Mouse (Mus musculus) neural tube, embryonic 15.5 days (tissue): ENCODE measurements around the gene Rab7b. TPM values are rescaled to one million over a fixed set of nuclear protein-coding genes. Genes with fewer than 3 reads are reported as not detected.

Experiments used
- ATAC-seq: fragments of 200-750 bp; cut with Nextera tagmentation; 2 replicates; pipeline ENCODE4 v1.8.0; 2017; ENCODE audit warnings: mild to moderate bottlenecking, moderate TSS enrichment, moderate library complexity; ENCODE audit not compliant: low FRiP score
- H3K27ac ChIP-seq: fragments of 300-500 bp; sonication (generic); replicated peaks from 2 replicates; pipeline ENCODE4 v1.5.1; 2015; ENCODE audit warnings: mild to moderate bottlenecking, inconsistent platforms
- H3K27me3 ChIP-seq: fragments of 300-500 bp; sonication (generic); replicated peaks from 2 replicates; pipeline ENCODE4 v1.6.1; 2015; ENCODE audit warnings: inconsistent platforms
- H3K36me3 ChIP-seq: fragments of 300-500 bp; sonication (generic); 2 replicates; pipeline ENCODE4 v1.6.1; 2015; ENCODE audit warnings: inconsistent platforms
- H3K4me1 ChIP-seq: fragments of 300-500 bp; sonication (generic); 2 replicates; pipeline ENCODE4 v1.6.1; 2015; ENCODE audit warnings: inconsistent platforms
- H3K4me2 ChIP-seq: fragments of 300-500 bp; sonication (generic); 2 replicates; pipeline ENCODE4 v1.6.1; 2015; ENCODE audit warnings: inconsistent platforms, mild to moderate bottlenecking, moderate library complexity
- H3K4me3 ChIP-seq: fragments of 300-500 bp; sonication (generic); replicated peaks from 2 replicates; pipeline ENCODE4 v1.5.1; 2015; ENCODE audit warnings: mild to moderate bottlenecking, inconsistent platforms
- H3K9ac ChIP-seq: fragments of 300-500 bp; sonication (generic); replicated peaks from 2 replicates; pipeline ENCODE4 v1.6.1; 2015; ENCODE audit warnings: mild to moderate bottlenecking, inconsistent platforms
- H3K9me3 ChIP-seq: fragments of 300-500 bp; sonication (generic); replicated peaks from 2 replicates; pipeline ENCODE4 v1.6.1; 2016; ENCODE audit warnings: inconsistent platforms
- WGBS: fragments of 180-500 bp; shearing (Covaris S2); methylation state at CpG from one replicate; pipeline ENCODE4 v1.1.7; 2015; ENCODE audit warnings: mixed read lengths; 5-methylcytosine and 5-hydroxymethylcytosine counted together
- polyA plus RNA-seq: library from polyadenylated mRNA; unstranded; fragments of >200 nt; fragmentation: Nextera tagmentation; extraction: Ambion mirVana; gene quantifications from 2 replicates; pipeline ENCODE4 v1.2.1, GENCODE M21; 2015

Gene Rab7b
- polyA plus RNA-seq, 1 experiment from 2014 or later, result 1.4 TPM

GRCm38 (mm10) chr1:131721989-131722388, 33.5 kb downstream of the Rab7b start:
- WGBS, result 87% methylated on average over 3 of the region's 3 CpGs
- no peak overlapping the region for H3K27ac ChIP-seq
- no peak overlapping the region for H3K9ac ChIP-seq
- ATAC-seq, result no peak
- no peaks in the 10 kb centered on the region for H3K4me1 ChIP-seq
- no peaks in the 10 kb centered on the region for H3K27me3 ChIP-seq
- no peak overlapping the region for H3K4me3 ChIP-seq
- H3K9me3 ChIP-seq, result no peaks in the 10 kb centered on the region
- no peaks in the 10 kb centered on the region for H3K36me3 ChIP-seq
- H3K4me2 ChIP-seq, result no peak overlapping the region

GRCm38 (mm10) chr1:131723549-131723948, 35.1 kb downstream of the Rab7b start:
- no peaks in the 10 kb centered on the region for H3K27me3 ChIP-seq
- H3K9me3 ChIP-seq, result no peaks in the 10 kb centered on the region
- no peaks in the 10 kb centered on the region for H3K36me3 ChIP-seq
- H3K4me3 ChIP-seq, result no peak overlapping the region
- no peak overlapping the region for H3K27ac ChIP-seq
- 83% methylated on average over 4 of the region's 4 CpGs for WGBS
- no peak overlapping the region for H3K4me2 ChIP-seq
- no peaks in the 10 kb centered on the region for H3K4me1 ChIP-seq
- no peak for ATAC-seq
- H3K9ac ChIP-seq, result no peak overlapping the region

DNA sequence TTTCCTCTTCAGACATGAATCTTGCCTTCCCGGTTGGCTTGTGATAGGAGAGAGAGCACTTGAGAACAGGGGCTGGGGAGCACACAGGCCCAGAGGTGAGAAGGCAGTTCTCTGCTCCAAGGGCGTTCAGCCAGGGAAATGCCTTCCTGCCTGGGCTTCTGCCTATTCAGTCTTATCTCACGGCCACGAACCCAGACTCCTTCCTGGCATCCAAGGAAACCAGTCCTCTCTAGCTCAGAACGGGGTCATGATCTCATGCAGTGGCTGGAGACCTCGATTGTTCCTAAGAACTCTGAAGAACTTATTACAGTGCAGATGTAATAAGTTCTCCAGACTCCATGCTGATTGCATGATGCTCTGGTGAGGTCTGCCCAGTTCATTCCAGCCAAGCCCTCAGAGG, 38.1 kb downstream of the Rab7b start:
- Histone ChIP-seq H3K27ac (no peak overlapping the region), H3K36me3 (no peaks in the 10 kb centered on the region), H3K27me3 (no peaks in the 10 kb centered on the region), H3K4me3 (no peak overlapping the region), H3K4me1 (no peaks in the 10 kb centered on the region), H3K4me2 (no peak overlapping the region), H3K9ac (no peak overlapping the region), H3K9me3 (no peaks in the 10 kb centered on the region)
- 77% methylated on average over 6 of the region's 6 CpGs for WGBS
- no peak for ATAC-seq

GRCm38 (mm10) chr1:131730639-131731437, 42.3 kb downstream of the Rab7b start:
- Histone ChIP-seq H3K9me3 (no peaks in the 10 kb centered on the region), H3K4me3 (no peak overlapping the region), H3K4me1 (no peaks in the 10 kb centered on the region), H3K27ac (no peak overlapping the region), H3K9ac (no peak overlapping the region), H3K4me2 (no peak overlapping the region), H3K36me3 (no peaks in the 10 kb centered on the region), H3K27me3 (no peaks in the 10 kb centered on the region)
- WGBS, result 84% methylated on average over 12 of the region's 12 CpGs
- ATAC-seq, result no peak

- Histone ChIP-seq H3K27ac (no peak overlapping the region), H3K9ac (no peak overlapping the region), H3K27me3 (no peaks in the 10 kb centered on the region), H3K4me3 (no peak overlapping the region), H3K4me2 (no peak overlapping the region), H3K4me1 (no peaks in the 10 kb centered on the region), H3K36me3 (no peaks in the 10 kb centered on the region), H3K9me3 (no peaks in the 10 kb centered on the region)
- no peak for ATAC-seq
- WGBS, result 62% methylated on average over 13 of the region's 13 CpGs
These were observed 45.1 kb downstream of the Rab7b start for GRCm38 (mm10) chr1:131733474-131734180.

DNA sequence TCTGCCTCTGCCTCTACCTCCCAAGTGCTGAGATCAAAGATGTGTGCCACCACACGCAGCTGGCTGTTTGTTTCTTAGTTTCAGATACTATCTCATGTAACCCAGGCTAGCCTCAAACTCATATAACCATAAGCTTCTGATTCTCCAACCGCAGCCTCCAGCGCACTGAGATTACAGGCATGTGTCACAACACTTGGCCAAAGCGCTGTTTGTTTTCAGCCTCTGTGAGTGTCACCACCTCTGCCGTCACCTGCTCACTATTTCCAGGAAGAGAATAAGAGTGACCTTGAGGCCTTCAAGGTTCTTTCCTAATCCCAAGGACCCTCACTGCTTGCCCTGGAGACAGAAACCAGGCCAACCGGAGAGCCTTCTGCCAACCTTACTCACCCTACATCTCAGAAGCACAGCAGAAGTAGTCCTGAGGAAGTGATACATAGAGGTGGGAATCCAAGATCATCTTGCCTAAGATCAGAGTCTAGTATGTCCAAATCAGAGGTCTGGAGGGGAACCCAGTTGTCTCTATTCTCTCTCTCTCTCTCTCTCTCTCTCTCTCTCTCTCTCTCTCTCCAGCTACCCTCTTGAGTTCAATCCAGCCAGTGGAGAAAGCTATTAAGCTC, 46.3 kb downstream of the Rab7b start:
- Histone ChIP-seq H3K27me3 (no peaks in the 10 kb centered on the region), H3K4me3 (no peak overlapping the region), H3K4me1 (no peaks in the 10 kb centered on the region), H3K4me2 (no peak overlapping the region), H3K9ac (no peak overlapping the region), H3K27ac (no peak overlapping the region), H3K9me3 (no peaks in the 10 kb centered on the region), H3K36me3 (no peaks in the 10 kb centered on the region)
- 94% methylated on average over 6 of the region's 6 CpGs for WGBS
- ATAC-seq, result no peak

DNA sequence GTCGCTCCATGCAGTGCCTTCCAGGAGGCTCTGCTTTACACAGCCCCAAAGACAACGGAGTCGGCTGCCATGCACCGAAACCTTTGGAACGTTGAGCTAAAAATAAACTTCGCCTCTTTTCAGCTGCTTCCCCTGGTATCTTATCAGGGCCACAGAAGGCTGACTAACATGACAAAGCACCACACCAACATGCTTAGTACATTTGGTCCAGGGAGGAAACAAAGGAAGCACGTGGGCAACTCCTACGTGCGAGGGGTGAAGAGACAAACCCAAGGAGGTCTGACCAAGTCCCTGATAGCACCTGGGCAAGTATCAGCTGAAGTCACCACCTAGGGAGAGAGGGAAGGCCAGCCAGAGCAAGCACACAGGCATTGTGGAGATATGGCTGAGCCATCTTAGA, 48.0 kb downstream of the Rab7b start:
- 94% methylated on average over 9 of the region's 9 CpGs for WGBS
- no peaks in the 10 kb centered on the region for H3K27me3 ChIP-seq
- ATAC-seq, result no peak
- H3K9me3 ChIP-seq, result no peaks in the 10 kb centered on the region
- no peak overlapping the region for H3K27ac ChIP-seq
- no peak overlapping the region for H3K9ac ChIP-seq
- no peaks in the 10 kb centered on the region for H3K36me3 ChIP-seq
- no peak overlapping the region for H3K4me2 ChIP-seq
- no peaks in the 10 kb centered on the region for H3K4me1 ChIP-seq
- no peak overlapping the region for H3K4me3 ChIP-seq

DNA sequence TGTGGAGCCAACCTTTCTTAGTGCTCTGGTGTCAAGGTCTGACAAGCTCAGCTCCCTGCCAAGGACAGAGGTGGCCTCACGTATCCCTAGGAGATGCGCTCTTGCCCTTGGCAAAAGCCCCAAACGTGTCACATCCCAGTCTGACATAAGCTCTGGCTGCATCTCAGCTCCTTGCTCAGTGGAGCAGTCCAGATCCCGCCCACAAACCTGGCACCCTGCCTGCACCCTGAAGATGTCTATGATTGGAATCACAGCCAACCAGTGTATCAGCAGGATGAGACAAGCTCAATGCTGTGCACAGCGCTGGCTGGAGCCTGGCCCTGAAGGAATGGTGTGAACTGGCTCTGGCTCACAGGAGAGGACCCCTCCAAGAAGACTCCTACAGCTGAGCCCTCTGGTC, 48.8 kb downstream of the Rab7b start:
- ATAC-seq, result no peak

GRCm38 (mm10) chr1:131738760-131739159, 50.3 kb downstream of the Rab7b start:
- no peaks in the 10 kb centered on the region for H3K4me1 ChIP-seq
- WGBS, result 90% methylated on average over 1 of the region's 1 CpGs
- no peak for ATAC-seq

More for the DNA sequence above, 48.8 kb downstream of the Rab7b start:
- Histone ChIP-seq H3K36me3 (no peaks in the 10 kb centered on the region), H3K9ac (no peak overlapping the region), H3K27ac (no peak overlapping the region), H3K9me3 (no peaks in the 10 kb centered on the region), H3K4me1 (no peaks in the 10 kb centered on the region), H3K4me2 (no peak overlapping the region), H3K27me3 (no peaks in the 10 kb centered on the region), H3K4me3 (no peak overlapping the region)
- WGBS, result 65% methylated on average over 5 of the region's 5 CpGs

DNA sequence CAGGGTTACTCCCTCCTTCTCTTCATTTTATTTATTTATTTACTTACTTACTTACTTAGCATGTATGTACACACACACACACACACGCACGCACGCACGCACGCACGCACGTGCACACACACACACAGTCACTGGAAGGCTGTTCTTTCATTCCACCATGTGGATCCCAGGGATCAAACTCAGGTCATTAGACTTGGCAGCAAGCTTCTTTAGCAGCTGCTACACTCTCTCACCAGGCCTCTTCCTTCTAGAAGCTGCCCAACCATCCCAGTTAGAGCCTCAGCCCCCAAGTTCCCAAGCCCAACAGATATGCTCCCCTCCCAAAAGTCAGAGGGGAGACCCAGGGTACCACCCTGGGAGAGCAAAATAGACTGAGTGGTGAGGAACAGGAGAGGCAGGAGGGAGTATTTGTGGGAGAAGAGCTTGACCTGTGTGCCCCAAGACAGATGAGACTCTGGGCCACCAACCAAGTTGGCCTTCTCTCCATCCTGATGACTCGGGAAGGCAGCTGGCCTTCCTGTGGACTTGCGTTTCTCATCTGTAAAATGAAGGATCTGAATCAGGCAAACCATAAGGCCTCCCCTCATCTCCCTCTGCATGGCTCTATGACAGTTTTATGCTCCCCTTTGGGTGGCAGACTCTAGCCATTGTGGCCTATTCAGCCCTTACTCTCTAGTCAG, 51.1 kb downstream of the Rab7b start:
- Histone ChIP-seq H3K4me3 (no peak overlapping the region), H3K9me3 (no peaks in the 10 kb centered on the region), H3K4me1 (no peaks in the 10 kb centered on the region), H3K27me3 (no peaks in the 10 kb centered on the region), H3K9ac (no peak overlapping the region), H3K4me2 (no peak overlapping the region), H3K27ac (no peak overlapping the region), H3K36me3 (no peaks in the 10 kb centered on the region)
- 90% methylated on average over 9 of the region's 9 CpGs for WGBS
- ATAC-seq, result no peak

More at GRCm38 (mm10) chr1:131738760-131739159, 50.3 kb downstream of the Rab7b start:
- Histone ChIP-seq H3K27me3 (no peaks in the 10 kb centered on the region), H3K27ac (no peak overlapping the region), H3K4me2 (no peak overlapping the region), H3K9me3 (no peaks in the 10 kb centered on the region), H3K36me3 (no peaks in the 10 kb centered on the region), H3K9ac (no peak overlapping the region), H3K4me3 (no peak overlapping the region)

- Histone ChIP-seq H3K9ac (no peak within 1 kb of the TSS), H3K4me1 (no peaks in the 10 kb centered on the region), H3K27ac (no peak within 1 kb of the TSS), H3K9me3 (no peaks in the 10 kb centered on the region), H3K4me3 (no peak within 1 kb of the TSS), H3K4me2 (no peak within 1 kb of the TSS), H3K27me3 (no peaks in the 10 kb centered on the region), H3K36me3 (no peaks in the 10 kb centered on the region)
- 73% methylated on average over 10 of the region's 10 CpGs for WGBS
- ATAC-seq, result no peak
These were observed 55.5 kb downstream of the Rab7b start, which contains the start of gene Slc26a9 for GRCm38 (mm10) chr1:131743868-131744464. Slc26a9 (plus strand) TSS chr1:131744022.
